Mouse (Mus musculus) monocyte, adult 5-6 weeks (primary cell): ENCODE results near the gene Sec31a. TPM values are rescaled to one million over a fixed set of nuclear protein-coding genes. Genes with fewer than 3 reads are reported as not detected.
"Not testable (repeated sequence)": the region's sequence is repeated elsewhere in the genome, so short reads cannot be mapped to it uniquely, and the experiment has no call there.

Experiments used
- ATAC-seq: fragments of 153-309, 156-312 bp; replicated peaks from 2 replicates; pipeline ENCODE4 v1.8.0; 2017; ENCODE audit warnings: mild to moderate bottlenecking; ENCODE audit not compliant: low TSS enrichment, insufficient number of reproducible peaks, severe bottlenecking, poor library complexity, low FRiP score
- total RNA-seq: library from RNA; stranded (forward); fragments of 200-1000, 200-491, 200-594 nt; gene quantifications from 3 replicates; pipeline ENCODE4 v1.2.3, GENCODE M21; 2017

The Sec31a gene
- 63.0 to 72.7 TPM (median 72.6 TPM) in 3 replicates for total RNA-seq

GRCm38 (mm10) chr5:100415761-100416590, at the start of gene Sec31a:
Sec31a (minus strand) TSS chr5:100416234.
- peak; percentile 93 for ATAC-seq

DNA sequence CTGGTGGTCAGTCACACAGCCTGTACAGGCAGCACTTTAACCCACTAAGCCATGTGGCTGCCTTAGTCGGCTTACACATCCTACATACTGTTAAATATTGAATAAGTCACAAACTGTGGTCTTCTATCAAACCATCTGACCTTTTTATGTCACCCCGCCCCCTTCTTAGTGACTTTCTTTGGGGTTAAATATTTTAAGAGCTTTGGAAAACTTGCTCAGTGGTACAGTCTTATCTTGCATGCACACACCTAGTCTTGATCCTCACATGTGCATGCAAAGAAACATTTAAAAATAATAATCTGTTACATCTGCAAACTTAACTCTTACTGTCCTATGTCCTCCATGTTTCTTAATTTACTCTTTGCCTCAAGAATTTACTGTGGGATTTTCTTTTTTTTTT, 46.3 kb upstream of the Sec31a start:
- no peak for ATAC-seq

DNA sequence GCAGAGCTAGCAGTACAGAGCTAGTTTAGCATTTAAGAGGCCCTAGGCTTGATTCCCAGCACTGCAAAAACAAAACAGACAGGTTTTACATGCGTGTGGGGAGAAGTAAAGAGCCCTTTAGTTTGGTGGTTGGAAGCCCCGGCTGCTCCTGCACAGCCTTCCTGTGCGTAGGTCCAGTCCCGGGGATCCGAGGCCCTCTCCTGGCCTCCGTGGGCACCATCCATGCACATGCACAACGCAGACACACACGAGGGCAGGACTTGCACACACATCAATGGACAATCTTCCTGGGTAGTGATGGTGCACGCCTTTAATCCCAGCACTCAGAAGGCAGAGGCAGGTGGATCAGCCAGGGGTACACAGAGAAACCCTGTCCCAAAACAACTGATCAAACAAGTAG, 45.5 kb upstream of the Sec31a start:
- no peak for ATAC-seq

- ATAC-seq: no peak
These were observed 43.4 kb upstream of the Sec31a start for GRCm38 (mm10) chr5:100459468-100459867.

GRCm38 (mm10) chr5:100451871-100452270, 35.8 kb upstream of the Sec31a start:
- no peak for ATAC-seq

DNA sequence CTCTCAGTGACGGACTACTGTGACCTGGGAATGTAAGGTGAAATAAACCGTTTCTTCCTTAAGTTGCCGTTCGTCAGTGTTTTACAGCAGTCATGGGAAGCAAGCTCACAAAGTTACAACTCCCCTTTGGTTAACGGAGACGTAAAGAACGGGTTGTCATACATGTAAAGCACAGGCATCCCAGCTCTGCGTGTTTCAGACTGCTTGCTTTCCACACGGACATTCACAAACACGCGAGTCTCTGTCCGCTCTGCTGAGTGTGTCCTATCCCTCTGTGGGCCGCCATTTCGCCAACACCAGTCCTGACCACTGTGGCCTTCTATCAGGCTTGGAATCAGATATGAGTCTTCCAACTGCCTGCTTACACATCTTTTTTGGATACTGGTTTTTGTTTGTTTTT, 22.8 kb upstream of the Sec31a start:
- no peak for ATAC-seq

- ATAC-seq: no peak
These were observed 21.9 kb upstream of the Sec31a start for GRCm38 (mm10) chr5:100437917-100438316.

DNA sequence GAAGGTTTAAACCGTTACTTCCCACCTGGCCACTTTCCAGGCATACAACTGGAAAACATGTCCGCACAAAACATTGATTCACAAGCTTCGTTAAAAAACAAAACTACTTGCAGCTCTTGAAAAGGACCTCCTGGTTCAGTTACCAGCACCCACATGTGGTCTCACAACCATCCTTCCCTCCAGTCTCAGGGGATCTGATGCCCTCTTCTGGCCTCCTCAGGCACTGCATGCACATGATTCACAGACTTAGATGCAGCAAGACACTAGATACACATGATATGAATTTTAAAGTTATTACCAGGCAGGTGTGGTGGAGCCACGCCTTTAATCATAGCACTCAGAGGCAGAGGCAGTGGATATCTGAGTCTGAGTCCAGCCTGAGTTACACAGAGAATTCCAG, 21.1 kb upstream of the Sec31a start:
- no peak for ATAC-seq

DNA sequence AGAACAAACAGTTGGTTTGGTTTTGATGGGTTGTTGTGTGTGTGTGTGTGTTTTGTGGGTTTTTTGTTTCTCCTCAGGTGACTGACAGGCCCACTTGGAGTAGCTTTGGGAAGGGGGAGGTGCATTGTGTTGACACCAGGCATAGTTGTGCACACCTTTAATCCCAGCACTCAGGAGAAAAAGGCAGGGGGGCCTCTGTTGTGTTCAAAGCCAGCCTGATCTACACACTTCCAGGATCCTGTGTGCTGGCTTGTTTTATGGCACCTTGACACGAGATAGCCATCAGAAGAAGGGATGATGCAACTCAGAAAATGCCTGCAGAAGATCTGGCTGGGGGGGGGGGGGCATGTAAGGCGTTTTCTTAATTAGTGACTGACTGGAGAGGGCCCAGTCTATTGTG, 14.9 kb upstream of the Sec31a start:
- ATAC-seq: no peak

- ATAC-seq: no peak
These were observed 14.0 kb upstream of the Sec31a start for GRCm38 (mm10) chr5:100430076-100430390.

- ATAC-seq: peak; percentile 100
These were observed 13.5 kb upstream of the Sec31a start for GRCm38 (mm10) chr5:100429344-100430075.

- peak; percentile 24; the same call in 1 of the 2 replicates for ATAC-seq
These were observed 12.8 kb upstream of the Sec31a start for GRCm38 (mm10) chr5:100428734-100429343.

DNA sequence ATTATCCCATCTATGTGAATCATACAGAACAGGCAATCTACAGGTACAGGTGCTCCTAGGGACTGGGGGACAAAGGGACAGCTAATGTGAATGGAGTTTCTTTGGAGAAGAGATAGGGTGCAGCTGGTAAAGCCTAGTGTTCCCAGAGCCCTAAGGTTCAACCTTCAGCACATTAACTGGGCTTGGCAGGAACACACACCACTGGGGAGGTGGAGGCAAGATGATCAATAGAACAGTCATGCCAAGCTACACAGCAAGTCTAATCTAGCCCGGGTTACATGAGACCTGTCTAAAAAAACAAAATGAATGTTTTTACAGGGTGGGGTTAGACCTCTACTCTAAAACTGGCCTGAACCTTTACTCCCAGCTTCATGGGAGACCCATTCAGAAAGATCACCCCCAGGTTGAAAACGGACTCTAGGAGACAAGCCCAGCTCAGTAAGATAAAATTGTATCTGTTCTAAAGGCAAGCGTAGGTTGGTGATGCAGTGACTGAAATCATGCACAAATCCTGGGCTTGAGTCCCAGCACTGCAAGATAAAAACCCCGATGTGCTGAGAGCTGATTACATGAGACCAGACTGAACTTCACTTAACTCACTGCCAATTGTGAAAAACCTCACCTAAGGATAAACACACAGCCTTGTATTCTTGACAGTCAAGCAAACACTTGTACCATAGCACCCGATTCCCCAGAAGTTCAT, 12.1 kb upstream of the Sec31a start:
- ATAC-seq: no peak

- ATAC-seq: no peak
These were observed 11.2 kb upstream of the Sec31a start for GRCm38 (mm10) chr5:100427276-100427675.

- ATAC-seq: not testable (repeated sequence)
These were observed 9.8 kb upstream of the Sec31a start for GRCm38 (mm10) chr5:100425823-100426222.

DNA sequence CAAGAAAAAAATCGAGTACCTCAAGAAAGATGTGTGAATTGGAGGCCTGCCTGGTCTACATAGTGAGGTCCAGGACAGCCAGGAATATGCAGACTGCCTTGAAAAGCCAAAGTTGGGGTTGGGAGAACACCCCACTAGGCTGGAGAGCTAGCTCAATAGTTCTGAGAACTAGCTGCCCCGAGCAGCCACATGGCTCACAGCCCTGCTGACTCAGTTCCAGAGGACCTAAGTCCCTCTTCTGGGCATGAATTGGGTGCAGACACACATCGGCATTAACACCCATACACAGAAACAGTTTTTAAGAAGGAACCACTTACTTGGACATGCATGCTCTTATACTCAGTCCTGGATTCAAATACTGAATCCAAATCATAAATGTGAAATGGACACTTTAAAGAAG, 8.2 kb upstream of the Sec31a start:
- ATAC-seq: no peak

- ATAC-seq: no peak
These were observed 7.6 kb upstream of the Sec31a start for GRCm38 (mm10) chr5:100423626-100424025.

- no peak for ATAC-seq
These were observed 2.8 kb upstream of the Sec31a start for GRCm38 (mm10) chr5:100418861-100419260.

DNA sequence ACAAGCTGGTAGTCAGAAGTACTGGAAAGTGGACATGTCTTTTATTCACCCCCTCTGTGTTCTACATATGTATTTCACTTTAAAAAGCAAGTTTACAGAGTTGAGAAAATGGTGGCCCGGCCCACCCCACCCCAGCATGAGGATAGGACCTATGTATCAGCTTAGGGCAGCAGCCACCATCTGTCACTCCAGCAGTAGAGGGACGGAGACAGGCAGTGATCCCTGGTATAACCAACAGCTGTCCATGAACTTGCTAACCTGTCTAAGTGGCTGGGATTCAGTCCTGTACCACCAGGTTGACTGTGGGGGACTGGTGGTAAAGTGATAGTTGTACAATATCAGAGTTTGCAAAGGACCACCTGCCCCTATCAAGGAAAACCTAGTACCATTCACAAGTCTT, 2.0 kb upstream of the Sec31a start:
- ATAC-seq: no peak
